Mouse (Mus musculus) kidney, embryonic 14.5 days (tissue): ENCODE measurements around the gene Rpl5. TPM values are rescaled to one million over a fixed set of nuclear protein-coding genes. Genes with fewer than 3 reads are reported as not detected.

Source experiments
- ATAC-seq: fragments of 200-750 bp; cut with Nextera tagmentation; 2 replicates; pipeline ENCODE4 v1.8.0; 2017; ENCODE audit warnings: moderate number of reproducible peaks, mild to moderate bottlenecking, moderate TSS enrichment, moderate library complexity; ENCODE audit not compliant: low FRiP score, low TSS enrichment
- H3K27ac ChIP-seq: fragments of 300-500 bp; sonication (generic); 2 replicates; pipeline ENCODE4 v1.5.1; 2014; ENCODE audit warnings: low read depth, mild to moderate bottlenecking, low read length, moderate library complexity, mixed read lengths
- H3K27me3 ChIP-seq: fragments of 300-500 bp; sonication (generic); 2 replicates; pipeline ENCODE4 v1.6.1; 2014; ENCODE audit warnings: mild to moderate bottlenecking, low read length; ENCODE audit not compliant: control insufficient read depth, insufficient read depth
- H3K36me3 ChIP-seq: fragments of 300-500 bp; sonication (generic); 2 replicates; pipeline ENCODE4 v1.6.1; 2014; ENCODE audit warnings: low read length, mixed read lengths; ENCODE audit not compliant: control insufficient read depth, insufficient read depth
- H3K4me1 ChIP-seq: fragments of 300-500 bp; sonication (generic); 2 replicates; pipeline ENCODE4 v1.6.1; 2014; ENCODE audit warnings: low read length, mixed read lengths; ENCODE audit not compliant: control insufficient read depth, insufficient read depth
- H3K4me2 ChIP-seq: fragments of 300-500 bp; sonication (generic); replicated peaks from 2 replicates; pipeline ENCODE4 v1.6.1; 2014; ENCODE audit warnings: low read depth, mild to moderate bottlenecking, low read length
- H3K4me3 ChIP-seq: fragments of 300-500 bp; sonication (generic); 2 replicates; pipeline ENCODE4 v1.5.1; 2014; ENCODE audit warnings: mild to moderate bottlenecking, low read length
- H3K9ac ChIP-seq: fragments of 300-500 bp; sonication (generic); 2 replicates; pipeline ENCODE4 v1.6.1; 2014; ENCODE audit warnings: low read depth, mild to moderate bottlenecking, low read length, moderate library complexity
- H3K9me3 ChIP-seq: fragments of 300-500 bp; sonication (generic); 2 replicates; pipeline ENCODE4 v1.6.1; 2016; ENCODE audit warnings: low read length; ENCODE audit not compliant: control insufficient read depth
- WGBS: fragments of 180-500 bp; shearing (Covaris S2); extraction: QIAGEN DNeasy Blood & Tissue Kit; methylation state at CpG from one replicate; pipeline ENCODE4 v1.1.7; 2014; 5-methylcytosine and 5-hydroxymethylcytosine counted together
- polyA plus RNA-seq: library from polyadenylated mRNA; unstranded; fragments of >200 nt; fragmentation: Nextera tagmentation; extraction: Ambion mirVana; gene quantifications from 2 replicates; pipeline ENCODE4 v1.2.1, GENCODE M21; 2014

Rpl5 gene
- polyA plus RNA-seq, 1 experiment from 2014 or later: 92.5 TPM

DNA sequence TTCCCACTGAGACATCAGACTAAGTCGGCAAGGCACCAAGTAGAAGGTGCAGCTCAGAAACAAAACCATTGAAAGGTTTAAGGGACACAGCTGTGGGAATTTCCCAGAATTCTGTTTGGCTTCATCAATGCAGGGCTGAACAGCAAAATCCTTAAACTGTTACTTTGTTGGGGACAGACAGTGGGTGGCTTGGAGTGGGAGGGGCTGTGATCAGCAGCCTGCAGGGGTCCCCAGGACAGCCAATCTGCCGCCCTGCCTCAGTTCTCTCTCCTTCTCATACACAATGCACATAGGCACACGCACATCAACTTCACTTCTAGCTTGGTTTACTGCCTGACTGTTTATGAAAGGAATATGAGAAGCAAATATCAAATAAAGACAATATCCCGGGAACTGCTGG lies 15.0 kb downstream of the Rpl5 start:
- Histone ChIP-seq H3K9ac (no peak overlapping the region), H3K27ac (no peak overlapping the region), H3K9me3 (no peaks in the 10 kb centered on the region), H3K36me3 (no peaks in the 10 kb centered on the region), H3K27me3 (no peaks in the 10 kb centered on the region), H3K4me1 (no peaks in the 10 kb centered on the region), H3K4me2 (no peak overlapping the region), H3K4me3 (no peak overlapping the region)
- no peak for ATAC-seq
- WGBS: 54% methylated on average over 4 of the region's 4 CpGs

- no peak overlapping the region for H3K27ac ChIP-seq
- H3K27me3 ChIP-seq: no peaks in the 10 kb centered on the region
- H3K4me1 ChIP-seq: no peaks in the 10 kb centered on the region
- H3K36me3 ChIP-seq: no peaks in the 10 kb centered on the region
- no peak overlapping the region for H3K9ac ChIP-seq
- peak; percentile 76 for ATAC-seq
- 72% methylated on average over 2 of the region's 2 CpGs for WGBS
- H3K9me3 ChIP-seq: no peaks in the 10 kb centered on the region
- H3K4me2 ChIP-seq: no peak overlapping the region
- no peak overlapping the region for H3K4me3 ChIP-seq
Observed at GRCm38 (mm10) chr5:107921400-107922252, 21.3 kb downstream of the Rpl5 start.

DNA sequence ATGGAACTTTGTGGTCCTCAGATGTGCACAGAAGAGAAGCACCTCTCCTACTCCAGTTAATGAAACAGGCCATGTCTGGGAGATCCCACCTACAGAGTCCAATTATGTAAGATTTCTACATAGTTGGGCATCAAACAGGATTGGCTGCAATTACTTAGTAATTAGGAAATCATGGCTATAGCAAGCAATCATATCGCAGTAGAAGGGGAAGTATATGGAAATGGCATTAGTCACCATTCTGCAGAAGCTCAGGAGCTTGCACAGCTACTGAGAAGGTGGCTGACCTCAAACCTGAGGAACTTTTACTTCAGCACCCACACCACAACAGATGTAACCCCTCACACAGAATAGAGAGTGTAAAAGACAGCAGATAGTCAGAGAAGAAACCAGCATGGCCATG lies 22.5 kb downstream of the Rpl5 start:
- Histone ChIP-seq H3K9ac (no peak overlapping the region), H3K9me3 (no peaks in the 10 kb centered on the region), H3K4me2 (no peak overlapping the region), H3K4me3 (no peak overlapping the region), H3K36me3 (no peaks in the 10 kb centered on the region), H3K4me1 (no peaks in the 10 kb centered on the region), H3K27ac (no peak overlapping the region), H3K27me3 (no peaks in the 10 kb centered on the region)
- 88% methylated on average over 1 of the region's 1 CpGs for WGBS
- no peak for ATAC-seq

- 84% methylated on average over 8 of the region's 8 CpGs for WGBS
- ATAC-seq: no peak
- Histone ChIP-seq H3K9me3 (no peaks in the 10 kb centered on the region), H3K27ac (no peak overlapping the region), H3K27me3 (no peaks in the 10 kb centered on the region), H3K36me3 (no peaks in the 10 kb centered on the region), H3K4me2 (no peak overlapping the region), H3K9ac (no peak overlapping the region), H3K4me1 (no peaks in the 10 kb centered on the region), H3K4me3 (no peak overlapping the region)
Observed at GRCm38 (mm10) chr5:107924564-107924963, 24.3 kb downstream of the Rpl5 start.

- H3K27me3 ChIP-seq: no peaks in the 10 kb centered on the region
- H3K4me3 ChIP-seq: no peak overlapping the region
- no peaks in the 10 kb centered on the region for H3K4me1 ChIP-seq
- H3K4me2 ChIP-seq: no peak overlapping the region
- H3K9me3 ChIP-seq: no peaks in the 10 kb centered on the region
- H3K9ac ChIP-seq: no peak overlapping the region
- WGBS: 76% methylated on average over 11 of the region's 11 CpGs
- H3K36me3 ChIP-seq: no peaks in the 10 kb centered on the region
- H3K27ac ChIP-seq: no peak overlapping the region
- ATAC-seq: no peak
Observed at GRCm38 (mm10) chr5:107926550-107927249, 26.4 kb downstream of the Rpl5 start.

DNA sequence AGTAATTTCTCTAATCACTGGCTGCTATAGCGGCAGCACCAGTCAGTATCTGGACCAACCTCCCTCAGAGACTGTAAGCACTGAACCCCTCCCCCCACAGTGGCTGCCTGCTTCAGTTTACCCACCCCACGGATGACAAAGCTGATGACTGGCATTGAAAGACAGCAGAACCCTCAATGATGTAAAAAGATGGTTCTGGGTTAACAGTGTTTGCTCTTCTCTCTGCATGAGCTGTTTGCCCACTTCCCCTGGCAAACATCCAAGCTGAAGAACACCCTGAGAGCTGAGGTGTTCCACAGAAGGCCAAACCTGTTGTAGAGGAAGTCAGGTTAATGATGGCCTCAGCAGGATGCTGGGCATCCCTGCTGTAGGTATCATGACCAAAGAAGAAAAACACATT lies 32.3 kb downstream of the Rpl5 start:
- WGBS: 60% methylated on average over 2 of the region's 2 CpGs

GRCm38 (mm10) chr5:107933202-107933974 lies 33.1 kb downstream of the Rpl5 start:
- H3K4me1 ChIP-seq: no peaks in the 10 kb centered on the region
- H3K9me3 ChIP-seq: no peaks in the 10 kb centered on the region
- ATAC-seq: no peak
- no peak overlapping the region for H3K4me3 ChIP-seq
- H3K4me2 ChIP-seq: no peak overlapping the region
- no peaks in the 10 kb centered on the region for H3K27me3 ChIP-seq
- no peak overlapping the region for H3K27ac ChIP-seq
- H3K36me3 ChIP-seq: no peaks in the 10 kb centered on the region
- H3K9ac ChIP-seq: no peak overlapping the region
- WGBS: 81% methylated on average over 4 of the region's 4 CpGs

More for the DNA sequence above, 32.3 kb downstream of the Rpl5 start:
- Histone ChIP-seq H3K4me2 (no peak overlapping the region), H3K27ac (no peak overlapping the region), H3K27me3 (no peaks in the 10 kb centered on the region), H3K9me3 (no peaks in the 10 kb centered on the region), H3K4me3 (no peak overlapping the region), H3K36me3 (no peaks in the 10 kb centered on the region), H3K9ac (no peak overlapping the region), H3K4me1 (no peaks in the 10 kb centered on the region)
- no peak for ATAC-seq

- Histone ChIP-seq H3K27me3 (no peaks in the 10 kb centered on the region), H3K4me2 (no peak overlapping the region), H3K4me1 (no peaks in the 10 kb centered on the region), H3K9ac (no peak overlapping the region), H3K36me3 (no peaks in the 10 kb centered on the region), H3K27ac (no peak overlapping the region), H3K9me3 (no peaks in the 10 kb centered on the region), H3K4me3 (no peak overlapping the region)
- ATAC-seq: no peak
- 89% methylated on average over 10 of the region's 10 CpGs for WGBS
Observed at GRCm38 (mm10) chr5:107934770-107935543, 34.7 kb downstream of the Rpl5 start.
